Mouse (Mus musculus) heart, embryonic 11.5 days (tissue): ENCODE data around the gene Gm10666. TPM values are rescaled to one million over a fixed set of nuclear protein-coding genes. Genes with fewer than 3 reads are reported as not detected.
"Not testable (repeated sequence)": the region's sequence is repeated elsewhere in the genome, so short reads cannot be mapped to it uniquely, and the experiment has no call there.

Source experiments
- ATAC-seq: fragments of 200-750 bp; cut with Nextera tagmentation; replicated peaks from 2 replicates; pipeline ENCODE4 v1.8.0; 2017; ENCODE audit warnings: moderate library complexity; ENCODE audit not compliant: insufficient number of reproducible peaks, low FRiP score, low TSS enrichment
- H3K27ac ChIP-seq: fragments of 300-500 bp; sonication (generic); 2 replicates; pipeline ENCODE4 v1.5.1; 2014; ENCODE audit warnings: mild to moderate bottlenecking, low read depth, low read length
- H3K27me3 ChIP-seq: fragments of 300-500 bp; sonication (generic); 2 replicates; pipeline ENCODE4 v1.6.1; 2014; ENCODE audit warnings: mild to moderate bottlenecking, low read length, mixed read lengths; ENCODE audit not compliant: control insufficient read depth, insufficient read depth
- H3K36me3 ChIP-seq: fragments of 300-500 bp; sonication (generic); 2 replicates; pipeline ENCODE4 v1.6.1; 2014; ENCODE audit warnings: mild to moderate bottlenecking, low read length, moderate library complexity, mixed read lengths; ENCODE audit not compliant: control insufficient read depth, insufficient read depth
- H3K4me1 ChIP-seq: fragments of 300-500 bp; sonication (generic); 2 replicates; pipeline ENCODE4 v1.6.1; 2014; ENCODE audit warnings: low read length; ENCODE audit not compliant: control insufficient read depth, insufficient read depth
- H3K4me2 ChIP-seq: fragments of 300-500 bp; sonication (generic); 2 replicates; pipeline ENCODE4 v1.6.1; 2014; ENCODE audit warnings: mild to moderate bottlenecking, moderate library complexity
- H3K4me3 ChIP-seq: fragments of 300-500 bp; sonication (generic); 2 replicates; pipeline ENCODE4 v1.5.1; 2014; ENCODE audit warnings: low read depth, low read length
- H3K9ac ChIP-seq: fragments of 300-500 bp; sonication (generic); 2 replicates; pipeline ENCODE4 v1.6.1; 2014; ENCODE audit warnings: mild to moderate bottlenecking, low read depth, low read length, moderate library complexity
- H3K9me3 ChIP-seq: fragments of 300-500 bp; sonication (generic); replicated peaks from 2 replicates; pipeline ENCODE4 v1.6.1; 2016; ENCODE audit warnings: low read length; ENCODE audit not compliant: control insufficient read depth
- WGBS: fragments of 180-500 bp; shearing (Covaris S2); extraction: QIAGEN DNeasy Blood & Tissue Kit; methylation state at CpG from one replicate; pipeline ENCODE4 v1.1.7; 2014; ENCODE audit not compliant: insufficient replicate concordance; 5-methylcytosine and 5-hydroxymethylcytosine counted together
- polyA plus RNA-seq: library from polyadenylated mRNA; unstranded; fragments of >200 nt; fragmentation: Nextera tagmentation; extraction: Ambion mirVana; gene quantifications from 2 replicates; pipeline ENCODE4 v1.2.1, GENCODE M21; 2014

The Gm10666 gene
- polyA plus RNA-seq: not detected in 2 replicates

DNA sequence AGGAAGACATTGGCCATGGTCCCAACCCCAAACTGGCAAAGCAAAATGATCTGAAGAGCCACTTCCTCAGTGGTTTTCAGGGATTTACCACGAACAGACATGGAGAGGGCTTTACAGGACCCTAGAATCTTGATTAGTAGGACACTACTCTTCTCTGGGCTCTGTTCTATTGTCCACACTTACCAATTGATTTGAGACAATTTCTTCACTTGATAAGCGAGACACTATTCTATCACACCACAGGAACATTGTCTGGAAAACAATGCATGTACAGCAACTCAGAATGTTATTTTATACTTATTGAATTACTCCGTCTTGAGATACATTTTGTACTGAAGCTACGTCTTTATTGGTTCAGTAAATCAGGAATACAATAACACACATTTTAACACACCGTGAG lies at the start of gene Gm10666:
Gm10666 (minus strand) TSS at position 101 of the 400 bp plus-strand sequence.
- H3K9ac ChIP-seq, H3K4me2 ChIP-seq, H3K36me3 ChIP-seq, H3K9me3 ChIP-seq, H3K27ac ChIP-seq, H3K27me3 ChIP-seq, H3K4me3 ChIP-seq, ATAC-seq, H3K4me1 ChIP-seq: not testable (repeated sequence)
- WGBS: no CpG with 5 or more reads among the region's 5 CpGs

DNA sequence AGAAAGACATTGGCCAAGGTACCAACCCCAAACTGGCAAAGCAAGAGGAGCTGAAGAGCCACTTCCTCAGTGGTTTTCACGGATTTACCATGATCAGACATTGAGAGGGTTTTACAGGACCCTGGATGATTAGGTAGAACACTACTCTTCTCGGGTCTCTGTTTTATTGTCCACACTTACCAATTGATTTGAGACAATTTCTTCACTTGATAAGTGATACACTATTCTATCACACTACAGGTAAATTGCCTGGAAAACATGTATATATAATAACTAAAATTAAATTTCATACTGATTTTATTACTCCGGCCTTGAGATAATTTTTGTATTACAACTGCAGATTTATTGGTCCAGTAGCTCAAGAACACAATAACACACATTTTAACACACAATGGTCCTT lies 29.4 kb upstream of the Gm10666 start, which contains the start of gene Vmn1r142:
Vmn1r142 (minus strand) TSS at position 101 of the 400 bp plus-strand sequence.
- not testable (repeated sequence) for H3K9me3 ChIP-seq, H3K4me2 ChIP-seq, H3K36me3 ChIP-seq, H3K27ac ChIP-seq, H3K9ac ChIP-seq, H3K27me3 ChIP-seq, H3K4me3 ChIP-seq, H3K4me1 ChIP-seq, ATAC-seq
- WGBS: no CpG with 5 or more reads among the region's 3 CpGs

DNA sequence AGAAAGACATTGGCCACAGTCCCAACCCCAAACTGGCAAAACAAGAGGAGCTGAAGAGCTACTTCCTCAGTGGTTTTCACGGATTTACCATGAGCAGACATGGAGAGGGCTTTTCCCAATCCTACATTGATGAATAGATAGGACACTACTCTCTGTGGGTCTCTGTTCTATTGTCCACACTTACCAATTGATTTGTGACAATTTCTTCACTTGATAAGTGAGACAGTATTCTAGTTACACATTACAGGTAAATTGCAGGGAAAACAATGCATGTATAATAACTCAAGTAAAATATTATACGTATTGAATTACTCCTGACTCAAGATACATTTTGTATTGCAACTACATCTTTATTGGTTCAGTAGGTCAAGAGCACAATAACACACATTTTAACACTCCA lies 16.4 kb downstream of the Gm10666 start, which contains the start of gene Gm16451:
Gm16451 (minus strand) TSS at position 101 of the 400 bp plus-strand sequence.
- H3K36me3 ChIP-seq, H3K4me2 ChIP-seq, H3K27me3 ChIP-seq, H3K9me3 ChIP-seq, H3K27ac ChIP-seq, H3K9ac ChIP-seq, ATAC-seq, H3K4me3 ChIP-seq, H3K4me1 ChIP-seq: not testable (repeated sequence)
- WGBS: no CpG with 5 or more reads among the region's 2 CpGs

Other genes starting within 250 kb of the Gm10666 start
- not detected in 2 replicates for gene Gm5891, start 213.4 kb downstream of the Gm10666 start, polyA plus RNA-seq
- gene Vmn1r137, start 140.2 kb downstream of the Gm10666 start, polyA plus RNA-seq: not detected in 2 replicates
- not detected in 2 replicates for gene Vmn1r138, start 105.8 kb downstream of the Gm10666 start, polyA plus RNA-seq
- not detected in 2 replicates for gene Gm6176, start 78.4 kb downstream of the Gm10666 start, polyA plus RNA-seq
- gene Vmn1r139, start 65.7 kb downstream of the Gm10666 start, polyA plus RNA-seq: not detected in 2 replicates
- gene Gm16451, start 16.5 kb downstream of the Gm10666 start, polyA plus RNA-seq: not detected in 2 replicates
- gene Vmn1r142, start 29.3 kb upstream of the Gm10666 start, polyA plus RNA-seq: not detected in 2 replicates
- not detected in 2 replicates for gene Vmn1r143, start 54.6 kb upstream of the Gm10666 start, polyA plus RNA-seq
- not detected in 2 replicates for gene Gm8653, start 66.5 kb upstream of the Gm10666 start, polyA plus RNA-seq
- gene Gm8453, start 94.7 kb upstream of the Gm10666 start, polyA plus RNA-seq: not detected in 2 replicates
- gene Gm4187, start 195.0 kb upstream of the Gm10666 start, polyA plus RNA-seq: not detected in 2 replicates
- gene Gm8660, start 236.3 kb upstream of the Gm10666 start, polyA plus RNA-seq: not detected in 2 replicates